Mouse (Mus musculus) adrenal gland, postnatal 4 days (tissue): ENCODE measurements around the gene Fam155a. TPM values are rescaled to one million over a fixed set of nuclear protein-coding genes. Genes with fewer than 3 reads are reported as not detected.

Source experiments
- DNase-seq, 2 experiments: peaks; one replicate each; pipeline ENCODE4 v3.0.0; 2021 to 2022; ENCODE audit warnings: low spot score in 2 of 2, mixed read lengths in 2 of 2
- microRNA-seq: library from miRNA; unstranded; fragments of <30 nt; microRNA quantifications from one replicate; pipeline ENCODE4 v1.2.0, GENCODE M21; 2021
- total RNA-seq, 2 experiments: library from RNA; stranded (reverse); gene quantifications; 2 replicates each; pipeline ENCODE4 v1.2.3; 2021

Fam155a gene
- total RNA-seq, 2 experiments from 2014 or later: 20.7 to 22.4 TPM

DNA sequence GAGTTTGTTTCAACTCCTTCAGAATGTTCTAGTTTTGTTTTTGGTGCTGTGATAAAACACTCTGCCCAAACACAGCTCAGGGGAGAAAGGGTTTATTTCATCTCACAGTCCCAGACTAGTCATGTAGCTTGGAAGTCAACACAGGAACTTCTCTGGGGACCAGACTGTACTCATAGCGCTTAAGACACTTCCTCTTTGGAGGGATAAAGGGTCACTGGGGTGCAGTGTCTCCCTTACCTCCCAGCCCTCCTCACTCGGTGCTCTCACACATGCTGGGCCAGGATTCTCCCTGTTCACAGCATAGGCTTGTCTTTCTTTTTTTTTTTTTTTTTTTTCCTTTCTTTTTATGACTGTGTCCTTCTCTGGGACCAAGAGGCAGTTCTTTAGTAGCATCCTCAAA lies 585.8 kb downstream of the Fam155a start:
- DNase-seq: no peak

DNA sequence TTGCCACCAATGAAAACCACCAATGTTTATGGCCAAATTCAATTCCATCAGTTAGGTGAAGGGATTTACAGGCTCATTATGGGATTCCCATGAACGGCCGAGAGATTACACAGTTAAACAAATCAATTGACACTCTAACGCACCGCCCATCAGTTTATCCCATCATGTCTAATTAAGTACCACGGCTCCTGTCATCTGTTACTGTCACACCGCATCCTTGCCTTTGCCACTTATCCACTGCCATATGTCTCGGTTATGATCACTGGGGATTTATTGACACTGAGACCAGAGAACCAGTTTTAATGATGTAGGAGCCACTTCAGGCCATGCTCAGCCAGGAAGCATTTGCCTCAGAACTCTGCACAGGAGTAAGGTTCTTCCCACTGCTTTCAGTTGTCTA lies 588.5 kb downstream of the Fam155a start:
- DNase-seq: no peak

GRCm38 (mm10) chr8:9180686-9181315 lies 590.2 kb downstream of the Fam155a start:
- DNase-seq: no peak

DNA sequence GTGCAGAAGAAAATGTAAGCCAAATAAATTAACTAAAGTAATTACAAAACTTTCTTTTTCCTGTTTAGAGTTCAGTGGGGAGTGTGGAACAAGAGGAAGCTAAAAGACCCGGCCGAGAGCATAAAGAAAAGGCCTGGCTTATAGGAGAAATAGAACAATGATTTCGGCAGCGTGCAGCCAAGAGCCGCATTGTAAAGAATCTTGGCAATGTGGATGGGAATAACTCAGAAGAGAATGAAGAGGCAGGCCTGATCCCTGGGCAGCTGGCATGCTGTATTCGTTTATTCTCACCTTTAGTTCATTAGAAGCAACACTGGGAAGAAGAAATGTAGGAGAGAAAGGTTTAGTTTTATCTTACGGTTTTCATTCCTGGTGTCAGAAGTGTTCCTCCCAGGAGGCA lies 594.0 kb downstream of the Fam155a start:
- DNase-seq: no peak

DNA sequence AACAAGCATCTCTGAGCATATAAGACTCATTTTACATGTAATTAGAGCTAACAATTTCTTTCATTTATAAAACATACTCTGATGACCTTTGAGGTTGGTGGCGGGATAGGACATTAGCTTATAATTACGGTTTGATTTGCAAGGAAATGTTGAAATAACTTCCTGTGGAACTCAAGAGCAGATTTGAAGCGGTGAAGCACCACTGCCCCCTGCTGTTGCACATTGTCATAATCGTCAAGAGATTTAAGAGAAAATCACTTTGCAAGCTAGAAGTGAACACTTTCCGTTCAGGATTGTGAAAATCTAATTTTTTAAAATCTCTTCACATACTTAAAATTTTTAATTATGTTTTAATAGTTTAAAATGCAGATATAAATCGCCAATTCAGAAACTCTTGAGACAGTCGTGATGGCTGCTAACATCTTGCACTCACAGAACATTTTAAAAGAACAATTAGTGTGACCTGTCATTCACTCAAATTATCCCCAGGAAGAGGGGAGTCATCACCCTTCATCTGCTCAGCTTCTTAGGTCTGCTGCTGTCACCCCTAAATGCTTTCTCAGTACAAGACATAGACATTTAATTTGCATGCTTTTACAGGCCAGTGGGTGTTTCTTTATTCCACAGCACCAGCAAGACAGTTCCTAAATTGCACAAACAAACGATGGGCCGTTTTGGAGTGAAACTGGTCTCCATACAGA lies 595.9 kb downstream of the Fam155a start:
- DNase-seq: peak in 1 of 2 experiments; percentile 19

DNA sequence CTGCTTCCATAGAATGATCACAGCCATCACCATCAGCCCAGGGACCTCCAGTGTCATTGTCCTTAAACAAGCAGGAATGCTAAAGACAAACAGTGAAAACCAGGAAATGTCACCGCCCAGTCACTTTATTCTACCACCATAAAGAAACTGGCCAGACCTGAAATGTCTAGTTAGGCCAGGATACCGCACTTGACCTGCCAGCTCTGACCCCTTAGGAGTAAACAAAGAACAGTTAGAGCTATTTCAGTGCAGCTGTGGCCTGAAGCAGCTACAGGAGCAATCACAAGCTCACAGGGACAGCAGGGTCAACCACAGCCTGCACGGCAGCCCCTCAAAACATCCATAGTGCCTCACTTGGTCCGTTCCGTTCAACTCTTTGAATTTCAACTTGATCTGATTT lies 599.1 kb downstream of the Fam155a start:
- no peak for DNase-seq

- no peak for DNase-seq
These were observed 603.0 kb downstream of the Fam155a start for GRCm38 (mm10) chr8:9167995-9168394.

DNA sequence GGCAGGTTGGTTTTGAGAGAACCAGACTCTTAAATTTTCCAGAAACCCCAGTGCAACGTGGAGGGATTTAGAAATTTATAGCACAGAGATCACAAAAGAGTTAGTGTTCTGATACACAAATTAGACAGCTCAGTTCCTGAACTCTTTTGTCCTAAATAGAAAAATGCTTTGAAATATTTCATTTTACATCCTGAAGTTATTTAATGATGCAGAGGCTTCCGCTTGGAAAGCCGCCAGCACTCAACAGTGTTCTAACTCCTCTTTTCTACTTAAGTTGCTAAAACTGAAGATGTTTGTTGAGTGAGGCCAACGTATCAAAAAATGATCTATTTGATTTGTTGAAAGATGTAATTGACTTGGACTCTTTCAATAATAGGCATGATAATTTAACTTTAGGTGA lies 609.4 kb downstream of the Fam155a start:
- no peak for DNase-seq

DNA sequence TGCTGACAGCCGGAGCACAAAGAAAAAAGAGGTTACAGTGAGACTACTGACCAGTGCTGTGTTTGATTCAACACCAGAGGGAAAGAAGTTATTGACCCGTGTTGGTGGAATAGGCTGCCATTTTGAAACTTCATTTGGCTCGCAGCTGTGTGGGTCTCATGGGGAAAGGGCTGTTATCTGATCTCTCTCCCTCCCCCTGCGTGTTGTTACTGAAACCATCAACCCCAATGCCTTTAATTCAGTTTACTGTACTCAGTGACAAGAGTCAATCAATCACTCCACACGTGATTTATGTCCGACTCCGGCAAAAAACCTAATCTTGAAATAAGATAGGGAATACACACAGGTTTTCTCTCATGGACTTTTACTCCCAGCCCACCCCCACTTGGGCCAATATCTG lies 611.6 kb downstream of the Fam155a start:
- no peak for DNase-seq

- no peak for DNase-seq
These were observed 612.3 kb downstream of the Fam155a start for GRCm38 (mm10) chr8:9158652-9159051.

DNA sequence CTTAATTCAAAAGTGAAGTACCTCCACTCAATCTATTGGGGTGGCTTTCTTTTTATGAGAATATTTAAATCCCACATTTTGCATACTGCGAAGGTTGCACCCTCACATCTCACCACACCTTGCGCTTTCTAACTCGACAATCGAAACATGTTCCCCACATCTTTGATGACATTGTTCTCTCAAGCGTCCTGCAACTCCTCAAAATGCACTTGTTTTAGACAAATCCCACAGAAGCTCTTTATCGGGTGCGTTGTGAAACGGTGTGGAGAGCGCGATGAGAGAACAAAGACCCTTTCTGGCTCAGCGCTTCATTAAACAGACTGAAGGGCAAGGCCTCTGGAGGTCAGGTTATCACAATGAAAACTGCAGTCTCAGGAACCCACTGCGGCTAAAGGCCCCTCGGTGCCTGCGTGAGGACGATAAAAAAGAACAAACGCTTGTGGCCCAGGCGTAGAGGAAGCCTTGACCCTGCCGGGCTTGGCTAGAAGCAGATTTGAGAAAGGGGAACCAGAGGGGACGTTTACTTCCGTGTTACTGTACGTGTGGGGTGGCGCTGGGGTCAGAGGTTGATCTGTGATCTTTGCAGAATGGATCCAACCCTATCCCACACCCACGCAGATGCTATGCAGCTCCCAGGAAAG lies 613.7 kb downstream of the Fam155a start:
- no peak for DNase-seq

Small RNA genes lying within 50 kb of the gene (microRNA-seq; reads per million reads assigned to microRNA genes)
- not detected for gene Gm47312

Other genes with a start within 250 kb of the Fam155a start
- gene Gm10217, start 93.1 kb upstream of the Fam155a start, total RNA-seq: not detected
- 1 to 10 TPM; 4.2 to 5.3 TPM for gene Lig4, start 206.5 kb upstream of the Fam155a start, total RNA-seq
- 10 to 100 TPM; 22.0 TPM for gene Abhd13, start 206.5 kb upstream of the Fam155a start, total RNA-seq
- gene Tnfsf13b, start 235.3 kb upstream of the Fam155a start, total RNA-seq: 1 to 10 TPM; 6.6 to 7.7 TPM